Mouse (Mus musculus): ENCODE data around the gene Lrrc32. TPM values are rescaled to one million over a fixed set of nuclear protein-coding genes. Genes with fewer than 3 reads are reported as not detected.
A peak's percentile ranks its signal among the peaks of the same experiment; 100 is the strongest.

Lrrc32 gene
- total RNA-seq, 2 experiments from 2014 or later = 3.7 to 4.6 TPM

- peak overlapping the region; percentile 81 for H3K27ac ChIP-seq
- H3K4me3 ChIP-seq = no peak overlapping the region
- peak; percentile 65 for DNase-seq
- intact Hi-C loops (cut with DNase I) = no loop called here
- TF ChIP-seq CTCF (IDR thresholded peaks at IDR 0.05) = no peak
Observed at GRCm38 (mm10) chr7:98503951-98504647, 15.0 kb downstream of the Lrrc32 start.

DNA sequence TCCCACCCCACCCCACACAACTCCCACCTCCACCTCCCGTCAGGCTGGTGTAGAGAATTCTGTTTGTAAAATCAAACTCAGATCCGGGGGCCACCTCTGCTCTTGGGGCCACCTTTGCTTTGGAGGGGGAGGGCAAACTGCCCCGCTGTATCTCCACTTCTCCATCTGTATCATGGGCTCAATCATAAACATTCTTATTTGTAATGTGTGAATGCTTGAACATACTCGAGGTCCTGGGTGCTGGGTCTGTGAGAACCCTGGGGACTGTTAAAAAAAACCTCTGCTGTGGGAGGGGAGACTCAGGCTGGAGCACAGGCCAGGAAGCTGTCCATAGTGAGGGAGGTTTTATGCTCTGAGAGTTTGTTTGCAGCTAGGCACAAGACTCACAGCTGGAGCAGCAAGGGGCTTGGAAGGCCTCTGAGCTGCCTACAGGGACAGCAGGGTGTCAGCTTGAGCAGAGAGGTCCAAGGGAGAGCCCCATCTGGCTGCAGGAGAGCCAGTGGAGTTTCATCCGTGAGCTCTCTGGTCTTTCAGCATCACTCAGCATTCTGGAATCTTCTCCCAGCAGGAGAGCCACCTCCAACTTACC is 15.7 kb downstream of the Lrrc32 start:
- no peak; the same call in 1 of the 2 replicates for TF ChIP-seq CTCF (IDR thresholded peaks at IDR 0.05)
- Histone ChIP-seq H3K27ac (peak overlapping the region; percentile 81), H3K4me3 (no peak overlapping the region)
- intact Hi-C loops (cut with DNase I) = no loop called here
- DNase-seq = peak; percentile 61

DNA sequence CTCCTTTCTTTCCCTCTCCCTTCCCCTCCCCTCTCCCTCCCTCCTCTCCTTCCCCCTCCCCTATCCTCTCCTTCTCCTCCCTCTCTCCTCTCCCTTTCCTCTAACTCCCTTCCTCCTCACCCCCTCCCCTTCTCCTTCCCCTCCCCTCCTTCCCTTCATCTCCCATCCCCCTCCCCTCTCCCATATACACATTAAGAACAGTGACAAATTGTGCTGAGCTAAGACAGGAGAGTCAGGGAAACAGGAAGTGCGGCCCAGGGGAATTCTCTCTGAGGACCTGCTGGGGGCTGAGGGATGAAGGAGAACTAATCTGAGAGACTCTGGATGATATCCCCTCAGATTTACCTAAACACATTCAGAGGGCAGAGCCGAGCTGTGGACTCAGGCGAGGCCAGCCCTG is 16.6 kb downstream of the Lrrc32 start:
- H3K4me3 ChIP-seq = no peak overlapping the region
- DNase-seq = no peak
- TF ChIP-seq CTCF (IDR thresholded peaks at IDR 0.05) = no peak
- intact Hi-C loops (cut with DNase I) = no loop called here
- no peak overlapping the region for H3K27ac ChIP-seq

DNA sequence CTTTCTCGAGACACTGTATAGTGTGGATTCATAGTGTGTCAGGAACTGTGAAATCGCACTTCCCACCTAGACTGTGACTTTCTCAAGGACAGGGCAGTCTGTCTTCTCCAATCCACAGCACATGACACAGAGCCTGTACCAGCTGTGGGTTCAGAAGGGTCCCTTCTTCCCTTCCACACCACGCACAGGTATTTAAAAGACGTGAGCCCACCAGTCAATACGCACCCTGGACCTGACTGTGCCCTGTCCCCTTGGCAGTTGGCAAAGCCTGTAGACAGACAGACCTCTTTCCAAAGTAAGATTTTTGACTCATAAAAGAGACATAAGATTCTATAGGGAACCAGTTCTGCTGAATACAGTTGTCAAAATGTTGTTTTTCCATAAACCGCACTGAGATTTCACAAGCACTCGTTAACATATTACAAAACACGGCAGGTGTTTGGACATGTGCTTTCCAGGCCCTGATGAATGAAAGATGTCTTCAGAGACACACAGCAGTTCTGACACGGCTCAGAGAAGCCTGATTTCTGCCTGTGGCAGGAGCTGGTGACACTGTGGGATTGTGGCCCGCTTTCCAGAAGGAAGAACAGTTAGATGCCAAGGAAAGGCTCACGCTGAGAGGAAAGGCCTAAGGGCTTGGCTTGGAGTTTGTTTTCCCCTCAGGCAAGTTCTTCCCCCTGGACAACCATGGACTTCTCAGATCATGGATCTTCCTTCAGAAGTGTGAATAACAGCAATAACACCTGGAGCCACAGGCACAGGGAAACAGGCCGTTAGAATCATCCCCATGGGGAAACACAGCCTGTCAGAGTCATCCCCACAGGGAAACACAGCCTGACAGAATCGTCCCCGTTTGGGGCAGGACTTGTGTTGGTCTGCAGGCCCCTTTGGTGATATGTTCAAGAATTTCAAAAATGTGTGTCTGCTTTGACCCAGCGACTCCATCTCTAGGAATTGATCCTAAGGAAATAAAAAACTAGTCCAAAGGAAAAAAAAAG is 22.2 kb downstream of the Lrrc32 start:
- TF ChIP-seq CTCF (IDR thresholded peaks at IDR 0.05) = no peak
- peak overlapping the region; percentile 56 for H3K27ac ChIP-seq
- intact Hi-C loops (cut with DNase I) = no loop called here

DNA sequence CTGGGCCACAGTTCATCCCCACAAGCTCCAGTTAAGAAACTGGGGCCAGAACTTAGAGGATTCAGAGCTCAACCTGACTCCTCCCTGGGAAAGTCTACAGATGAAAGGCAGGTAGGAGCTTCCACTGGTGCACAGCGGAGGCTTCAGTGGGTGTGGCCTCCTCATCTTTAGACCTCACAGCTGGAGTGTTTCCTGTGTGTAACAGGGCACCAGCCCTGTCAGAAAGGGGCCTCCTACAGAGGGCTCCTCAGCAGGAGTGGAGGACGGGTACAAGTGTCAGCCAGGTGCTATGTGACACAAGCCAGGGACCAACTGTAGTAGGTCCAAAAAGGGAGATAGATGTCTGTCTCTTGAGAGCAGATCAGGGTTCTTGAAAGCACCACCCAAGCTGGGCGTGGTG is 24.2 kb downstream of the Lrrc32 start:
- intact Hi-C loops (cut with DNase I) = no loop called here
- Histone ChIP-seq H3K27ac (no peak overlapping the region), H3K4me3 (no peak overlapping the region)
- TF ChIP-seq CTCF (IDR thresholded peaks at IDR 0.05) = no peak
- no peak for DNase-seq

More for the DNA sequence above, 22.2 kb downstream of the Lrrc32 start:
- no peak overlapping the region for H3K4me3 ChIP-seq
- DNase-seq = no peak

DNA sequence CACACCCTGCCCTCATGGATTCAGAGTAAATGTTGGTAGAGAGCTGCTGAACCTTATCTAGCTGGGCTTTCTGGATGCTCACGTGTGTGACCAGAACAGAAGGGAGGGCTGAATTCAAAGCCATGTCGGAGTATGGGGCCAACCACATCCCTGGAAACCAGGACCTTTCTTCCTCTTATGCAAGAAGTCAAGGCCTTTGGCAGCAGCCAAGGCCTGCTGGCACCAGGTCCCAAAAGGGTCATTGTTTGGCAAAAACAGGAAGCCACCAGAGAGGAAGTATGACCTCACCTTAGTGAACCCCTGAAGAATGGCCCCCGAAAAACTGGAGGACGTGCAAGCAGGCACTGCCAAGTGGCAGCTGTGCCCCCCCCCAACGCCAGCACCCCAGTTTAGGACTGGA is 33.5 kb downstream of the Lrrc32 start:
- TF ChIP-seq CTCF (IDR thresholded peaks at IDR 0.05) = no peak
- intact Hi-C loops (cut with DNase I) = no loop called here

GRCm38 (mm10) chr7:98523070-98523812 is 34.2 kb downstream of the Lrrc32 start:
- no peak for TF ChIP-seq CTCF (IDR thresholded peaks at IDR 0.05)
- DNase-seq = peak; percentile 71
- intact Hi-C loops (cut with DNase I) = no loop called here
- Histone ChIP-seq H3K4me3 (no peak overlapping the region), H3K27ac (peak overlapping the region; percentile 83)

More for the DNA sequence above, 33.5 kb downstream of the Lrrc32 start:
- DNase-seq = peak; percentile 47
- Histone ChIP-seq H3K4me3 (no peak overlapping the region), H3K27ac (peak overlapping the region; percentile 83)

- DNase-seq = peak; percentile 55
- Histone ChIP-seq H3K27ac (peak overlapping the region; percentile 83), H3K4me3 (no peak overlapping the region)
- TF ChIP-seq CTCF (IDR thresholded peaks at IDR 0.05) = no peak
- intact Hi-C loops (cut with DNase I) = no loop called here
Observed at GRCm38 (mm10) chr7:98523813-98524361, 34.8 kb downstream of the Lrrc32 start.

DNA sequence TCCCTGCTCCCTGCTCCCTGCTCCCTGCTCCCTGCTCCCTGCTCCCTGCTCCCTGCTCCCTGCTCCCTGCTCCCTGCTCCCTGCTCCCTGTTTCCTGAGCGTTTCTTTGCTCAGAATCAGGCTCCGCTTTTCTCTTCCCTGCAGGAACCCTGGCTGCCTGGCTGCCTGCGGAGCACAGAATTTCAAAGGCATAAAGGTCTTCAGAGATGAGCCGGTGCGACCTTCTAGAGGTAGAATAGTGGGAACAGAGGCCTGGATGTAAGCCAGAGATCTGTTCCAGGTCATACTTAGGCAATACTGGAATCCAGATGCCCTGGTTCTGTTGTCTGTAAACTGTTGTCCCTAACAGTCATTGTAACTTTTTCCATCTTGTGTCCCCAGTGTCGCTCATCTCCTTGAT is 35.3 kb downstream of the Lrrc32 start:
- Histone ChIP-seq H3K27ac (peak overlapping the region; percentile 83), H3K4me3 (no peak overlapping the region)
- TF ChIP-seq CTCF (IDR thresholded peaks at IDR 0.05) = no peak
- no peak for DNase-seq
- intact Hi-C loops (cut with DNase I) = no loop called here

- intact Hi-C loops (cut with DNase I) = no loop called here
- H3K4me3 ChIP-seq = no peak overlapping the region
- no peak for TF ChIP-seq CTCF (IDR thresholded peaks at IDR 0.05)
- H3K27ac ChIP-seq = peak overlapping the region; percentile 83
- DNase-seq = no peak
Observed at GRCm38 (mm10) chr7:98524869-98525699, 36.0 kb downstream of the Lrrc32 start.

DNA sequence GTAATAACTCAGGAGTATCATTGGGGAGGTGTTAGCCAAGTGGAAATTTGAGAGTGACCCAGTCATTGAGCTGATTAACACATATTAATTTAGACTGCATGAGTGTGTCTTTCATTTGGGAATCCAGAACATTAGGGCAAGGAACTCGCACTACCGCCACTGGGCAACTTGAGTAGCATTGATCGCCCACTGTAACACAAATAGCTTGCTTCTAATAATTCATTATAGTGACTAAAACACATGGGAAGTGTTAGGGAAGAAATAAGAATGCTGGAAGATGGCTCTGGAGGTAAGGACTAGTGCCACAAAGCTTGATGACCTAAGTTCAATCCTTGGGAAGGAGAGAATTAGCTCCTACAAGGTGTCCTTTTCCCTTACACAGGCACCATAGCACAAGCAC is 38.0 kb downstream of the Lrrc32 start:
- no peak overlapping the region for H3K4me3 ChIP-seq
- TF ChIP-seq CTCF (IDR thresholded peaks at IDR 0.05) = no peak
- DNase-seq = no peak
- no peak overlapping the region for H3K27ac ChIP-seq
- intact Hi-C loops (cut with DNase I) = no loop called here

All from gastrocnemius, adult 2 months (tissue).